Mouse (Mus musculus) neural tube, embryonic 11.5 days (tissue): ENCODE results near the gene Fdxr. TPM values are rescaled to one million over a fixed set of nuclear protein-coding genes. Genes with fewer than 3 reads are reported as not detected.
A peak's percentile ranks its signal among the peaks of the same experiment; 100 is the strongest.

Experiments used
- ATAC-seq: fragments of 200-750 bp; cut with Nextera tagmentation; 2 replicates; pipeline ENCODE4 v1.8.0; 2017; ENCODE audit warnings: moderate number of reproducible peaks, mild to moderate bottlenecking, moderate TSS enrichment, moderate library complexity; ENCODE audit not compliant: insufficient read depth, low FRiP score, low TSS enrichment
- DNase-seq: peaks from one replicate; pipeline ENCODE4 v3.0.0-alpha.2; 2015; ENCODE audit warnings: low spot score
- H3K27ac ChIP-seq: fragments of 300-500 bp; sonication (generic); 2 replicates; pipeline ENCODE4 v1.5.1; 2014; ENCODE audit warnings: low read depth, mild to moderate bottlenecking, low read length
- H3K27me3 ChIP-seq: fragments of 300-500 bp; sonication (generic); 2 replicates; pipeline ENCODE4 v1.6.1; 2014; ENCODE audit warnings: mild to moderate bottlenecking, low read length, mixed read lengths; ENCODE audit not compliant: control insufficient read depth, insufficient read depth
- H3K36me3 ChIP-seq: fragments of 300-500 bp; sonication (generic); 2 replicates; pipeline ENCODE4 v1.6.1; 2014; ENCODE audit warnings: mild to moderate bottlenecking, low read length, moderate library complexity, mixed read lengths; ENCODE audit not compliant: control insufficient read depth, insufficient read depth
- H3K4me1 ChIP-seq: fragments of 300-500 bp; sonication (generic); 2 replicates; pipeline ENCODE4 v1.6.1; 2014; ENCODE audit warnings: low read length, mixed read lengths; ENCODE audit not compliant: control insufficient read depth, insufficient read depth
- H3K4me2 ChIP-seq: fragments of 300-500 bp; sonication (generic); 2 replicates; pipeline ENCODE4 v1.6.1; 2014; ENCODE audit warnings: low read depth, mild to moderate bottlenecking, moderate library complexity
- H3K4me3 ChIP-seq: fragments of 300-500 bp; sonication (generic); 2 replicates; pipeline ENCODE4 v1.5.1; 2014; ENCODE audit warnings: low read depth, low read length
- H3K9ac ChIP-seq: fragments of 300-500 bp; sonication (generic); 2 replicates; pipeline ENCODE4 v1.6.1; 2014; ENCODE audit warnings: mild to moderate bottlenecking, low read length
- H3K9me3 ChIP-seq: fragments of 300-500 bp; sonication (generic); 2 replicates; pipeline ENCODE4 v1.6.1; 2016; ENCODE audit warnings: low read length; ENCODE audit not compliant: control insufficient read depth
- WGBS: fragments of 180-500 bp; shearing (Covaris S2); extraction: QIAGEN DNeasy Blood & Tissue Kit; methylation state at CpG from one replicate; pipeline ENCODE4 v1.1.7; 2014; 5-methylcytosine and 5-hydroxymethylcytosine counted together
- polyA plus RNA-seq: library from polyadenylated mRNA; unstranded; fragments of >200 nt; fragmentation: Nextera tagmentation; extraction: Ambion mirVana; gene quantifications from 2 replicates; pipeline ENCODE4 v1.2.1, GENCODE M21; 2014

Gene Fdxr
- polyA plus RNA-seq, 1 experiment from 2014 or later: 15.1 TPM

DNA sequence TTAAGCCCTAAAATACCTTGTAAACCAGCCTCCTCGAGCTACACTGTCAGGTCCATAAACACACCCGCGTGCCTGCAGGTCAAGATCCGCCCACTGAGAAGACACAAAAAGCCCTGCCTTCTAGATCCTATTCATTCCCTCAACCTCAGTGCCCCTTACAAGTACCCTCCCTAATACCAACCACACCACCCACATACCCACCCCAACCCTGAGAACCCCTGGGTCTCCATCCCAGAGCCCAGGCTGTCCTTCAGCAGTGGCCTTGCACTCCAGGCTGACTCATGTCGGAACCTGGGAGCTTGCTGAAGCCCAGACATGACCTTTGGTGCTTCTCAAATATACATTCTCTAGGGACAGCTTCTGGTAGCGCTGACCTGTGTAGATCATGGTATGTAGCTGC is 2.1 kb downstream of the Fdxr start:
- no peak overlapping the region for H3K9ac ChIP-seq
- 81% methylated on average over 6 of the region's 6 CpGs for WGBS
- H3K27ac ChIP-seq: no peak overlapping the region
- no peak overlapping the region for H3K4me2 ChIP-seq
- H3K9me3 ChIP-seq: no peaks in the 10 kb centered on the region
- H3K4me3 ChIP-seq: no peak overlapping the region
- H3K27me3 ChIP-seq: no peaks in the 10 kb centered on the region
- no peaks in the 10 kb centered on the region; the same call in 1 of the 2 replicates for H3K36me3 ChIP-seq
- DNase-seq (no peak), ATAC-seq (no peak)
- peaks cover 8% of the 10 kb centered on the region for H3K4me1 ChIP-seq

DNA sequence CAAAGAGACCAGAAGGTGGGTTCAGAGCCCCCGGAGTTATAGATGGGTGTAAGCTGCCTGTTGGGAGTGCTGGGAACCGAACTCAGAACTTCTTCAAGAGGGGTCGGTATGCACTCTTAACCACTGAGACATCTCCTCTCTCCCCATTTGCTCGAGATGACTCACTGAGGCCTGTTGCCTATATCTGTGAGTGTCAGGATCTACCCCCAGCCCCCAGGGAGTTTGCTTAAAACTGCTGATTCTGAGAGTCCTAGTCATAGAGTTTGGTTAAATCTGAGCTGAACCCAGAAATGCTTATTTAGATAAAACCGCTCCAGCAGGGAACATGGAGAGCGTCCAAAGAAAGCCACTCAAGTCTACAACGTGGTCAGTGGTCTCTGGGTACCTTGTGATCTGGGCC is 2.7 kb downstream of the Fdxr start:
- H3K27me3 ChIP-seq: no peaks in the 10 kb centered on the region
- H3K9ac ChIP-seq: no peak overlapping the region
- no peak overlapping the region for H3K27ac ChIP-seq
- H3K4me1 ChIP-seq: peaks cover 8% of the 10 kb centered on the region
- no peak for DNase-seq
- no peak overlapping the region for H3K4me3 ChIP-seq
- no peak for ATAC-seq
- WGBS: 85% methylated on average over 7 of the region's 7 CpGs
- no peaks in the 10 kb centered on the region for H3K9me3 ChIP-seq
- no peaks in the 10 kb centered on the region; the same call in 1 of the 2 replicates for H3K36me3 ChIP-seq
- H3K4me2 ChIP-seq: no peak overlapping the region

DNA sequence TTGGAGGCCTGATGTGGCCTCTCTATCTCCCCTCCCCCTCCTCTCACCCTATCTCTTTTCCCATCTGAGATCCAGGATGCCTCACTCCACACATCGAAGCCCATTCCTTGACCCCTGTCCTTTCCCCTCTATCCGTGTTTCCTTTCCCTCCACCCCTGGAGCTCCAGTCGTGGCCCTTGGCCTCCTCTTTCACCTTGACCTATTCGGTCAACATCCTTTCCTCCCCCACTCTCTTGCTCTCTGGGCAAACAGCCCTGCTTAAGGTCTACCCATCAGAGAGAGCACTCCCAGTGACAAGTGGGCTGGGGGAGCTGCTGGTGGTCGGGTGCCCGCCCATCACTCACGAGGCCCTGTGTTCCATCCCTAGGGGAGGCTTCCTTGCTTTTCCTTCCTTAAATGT is 3.1 kb downstream of the Fdxr start:
- Histone ChIP-seq H3K27ac (no peak overlapping the region), H3K4me2 (no peak overlapping the region), H3K27me3 (peaks cover 3% of the 10 kb centered on the region; the same call in 1 of the 2 replicates), H3K9ac (no peak overlapping the region), H3K36me3 (peaks cover 2% of the 10 kb centered on the region; the same call in 1 of the 2 replicates), H3K4me3 (no peak overlapping the region), H3K9me3 (no peaks in the 10 kb centered on the region), H3K4me1 (peaks cover 8% of the 10 kb centered on the region)
- 72% methylated on average over 7 of the region's 7 CpGs for WGBS
- ATAC-seq (no peak), DNase-seq (no peak)

DNA sequence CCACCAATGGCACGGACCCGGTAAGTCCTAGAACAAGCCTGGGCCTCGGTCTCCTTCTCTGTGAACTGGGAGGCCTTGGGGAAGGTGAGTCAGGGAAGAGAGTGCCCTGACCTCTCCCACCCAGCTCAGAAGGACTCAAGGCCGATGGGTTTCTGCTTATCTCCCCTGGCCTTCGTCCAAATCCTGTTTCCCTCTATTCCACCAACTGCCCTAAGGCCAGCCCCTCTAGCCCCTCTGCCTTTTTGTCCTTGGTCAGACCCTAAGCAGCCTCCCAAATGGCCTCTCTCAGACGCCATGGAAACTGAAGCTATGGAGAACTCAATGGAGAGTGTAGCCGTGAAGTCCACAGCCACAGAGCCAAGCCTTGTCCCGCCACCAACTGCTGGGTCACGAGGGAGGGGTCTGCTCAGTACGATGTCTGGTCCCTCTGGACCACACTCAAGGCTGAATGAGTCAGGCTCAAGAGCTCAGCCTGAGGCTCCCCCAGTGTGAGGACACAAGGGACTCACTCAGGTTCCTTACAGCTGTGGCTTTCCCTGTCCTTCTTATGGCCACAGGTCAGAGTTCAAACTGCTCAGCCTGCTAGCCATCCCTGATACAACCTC is 3.9 kb downstream of the Fdxr start:
- 70% methylated on average over 10 of the region's 10 CpGs for WGBS
- Histone ChIP-seq H3K27ac (no peak overlapping the region), H3K4me1 (peaks cover 8% of the 10 kb centered on the region), H3K9ac (no peak overlapping the region), H3K36me3 (peaks cover 2% of the 10 kb centered on the region; the same call in 1 of the 2 replicates), H3K4me2 (no peak overlapping the region), H3K27me3 (peaks cover 10% of the 10 kb centered on the region; the same call in 1 of the 2 replicates), H3K4me3 (no peak overlapping the region), H3K9me3 (no peaks in the 10 kb centered on the region)
- ATAC-seq (no peak), DNase-seq (no peak)

DNA sequence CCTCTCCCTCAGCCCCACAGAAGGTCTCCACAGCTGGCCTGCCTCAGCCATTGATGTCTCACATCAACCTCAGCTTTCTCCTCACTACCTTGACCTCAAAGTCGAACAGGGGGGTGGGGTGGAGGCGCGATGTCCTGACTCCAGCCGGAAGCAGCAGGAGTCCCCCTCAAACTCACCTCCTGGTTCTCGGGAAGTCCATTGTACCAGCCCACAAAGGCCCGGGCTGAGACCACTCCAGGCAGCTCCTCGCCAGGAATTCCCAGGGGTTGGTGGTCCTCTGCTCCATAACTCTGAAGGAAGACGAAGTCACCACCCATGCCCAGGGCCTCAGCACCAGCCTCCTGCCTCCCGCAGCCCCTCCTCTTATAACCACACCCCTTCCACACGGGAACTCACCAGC is 5.4 kb downstream of the Fdxr start:
- WGBS: 68% methylated on average over 10 of the region's 10 CpGs
- Histone ChIP-seq H3K4me3 (no peak overlapping the region), H3K4me2 (no peak overlapping the region), H3K27ac (no peak overlapping the region), H3K4me1 (peaks cover 11% of the 10 kb centered on the region), H3K9ac (no peak overlapping the region), H3K27me3 (peaks cover 25% of the 10 kb centered on the region), H3K9me3 (no peaks in the 10 kb centered on the region), H3K36me3 (peaks cover 2% of the 10 kb centered on the region; the same call in 1 of the 2 replicates)
- DNase-seq (no peak), ATAC-seq (no peak)

DNA sequence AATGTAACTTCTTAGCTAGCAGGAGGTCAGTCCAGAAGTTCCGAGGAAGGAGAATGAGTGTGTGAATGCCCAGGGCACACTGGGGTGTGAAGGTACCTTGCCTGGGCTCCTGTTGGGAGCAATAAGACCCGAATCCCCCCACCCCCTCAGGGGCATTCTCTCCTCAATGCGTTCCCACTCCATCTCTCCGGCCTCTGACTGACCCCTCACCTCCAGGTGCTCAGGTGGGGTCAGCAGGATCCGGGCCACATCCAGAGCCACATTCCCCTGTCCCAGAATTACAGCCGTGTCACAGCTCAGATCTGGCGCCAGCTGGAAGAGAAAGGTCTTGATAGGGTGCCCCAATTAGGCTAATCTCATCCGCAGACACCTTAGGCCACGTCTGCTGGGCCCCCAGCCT is 5.8 kb downstream of the Fdxr start:
- no peak overlapping the region for H3K9ac ChIP-seq
- WGBS: 79% methylated on average over 9 of the region's 9 CpGs
- DNase-seq (no peak), ATAC-seq (no peak)
- no peak overlapping the region for H3K27ac ChIP-seq
- H3K36me3 ChIP-seq: peaks cover 2% of the 10 kb centered on the region; the same call in 1 of the 2 replicates
- peaks cover 30% of the 10 kb centered on the region for H3K27me3 ChIP-seq
- no peaks in the 10 kb centered on the region for H3K9me3 ChIP-seq
- H3K4me3 ChIP-seq: no peak overlapping the region
- H3K4me2 ChIP-seq: no peak overlapping the region
- H3K4me1 ChIP-seq: peaks cover 12% of the 10 kb centered on the region

DNA sequence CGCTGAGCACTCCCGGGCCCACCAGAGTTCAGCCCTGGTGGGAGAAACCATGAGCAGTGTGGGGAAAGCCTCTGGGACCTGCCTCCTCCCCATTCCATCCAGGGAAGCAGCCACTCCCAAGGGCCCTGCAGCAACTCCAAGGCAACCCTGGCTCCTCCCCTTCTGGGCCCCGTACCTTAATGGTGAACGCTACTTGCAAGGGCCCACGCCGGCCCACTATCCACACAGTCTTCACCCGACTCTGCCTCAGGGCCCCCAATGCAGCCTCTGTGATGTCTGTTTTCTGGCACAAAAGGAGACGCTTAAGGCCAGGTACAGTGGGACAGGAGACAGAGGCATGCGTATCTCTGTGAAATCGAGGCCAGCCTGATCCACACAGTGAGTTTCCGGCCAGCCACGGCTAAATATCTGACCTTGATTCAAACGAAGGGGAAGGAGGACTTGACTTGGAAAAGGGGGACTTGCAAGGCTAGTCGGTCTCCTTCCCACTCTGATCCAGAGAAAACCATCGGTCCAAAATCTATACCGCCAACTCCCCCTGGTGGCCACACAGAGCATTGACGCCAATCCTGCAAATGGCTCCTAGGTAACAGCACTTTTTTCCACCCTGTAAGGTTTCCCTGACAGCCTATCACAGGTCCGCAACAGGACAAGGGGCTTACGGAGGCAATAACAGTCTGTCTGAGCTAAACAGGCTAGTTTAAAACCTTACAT is 6.5 kb downstream of the Fdxr start:
- ATAC-seq: no peak
- H3K9me3 ChIP-seq: no peaks in the 10 kb centered on the region
- WGBS: 33% methylated on average over 18 of the region's 19 CpGs
- peaks cover 37% of the 10 kb centered on the region for H3K27me3 ChIP-seq
- peaks cover 2% of the 10 kb centered on the region; the same call in 1 of the 2 replicates for H3K36me3 ChIP-seq
- no peak overlapping the region for H3K27ac ChIP-seq
- 0 out of 2 replicates have a peak overlapping the region, but pooled peaks have one; percentile 28 for H3K9ac ChIP-seq
- peak; percentile 79 for DNase-seq
- H3K4me1 ChIP-seq: peaks cover 9% of the 10 kb centered on the region; the same call in 1 of the 2 replicates
- H3K4me2 ChIP-seq: no peak overlapping the region
- no peak overlapping the region for H3K4me3 ChIP-seq

DNA sequence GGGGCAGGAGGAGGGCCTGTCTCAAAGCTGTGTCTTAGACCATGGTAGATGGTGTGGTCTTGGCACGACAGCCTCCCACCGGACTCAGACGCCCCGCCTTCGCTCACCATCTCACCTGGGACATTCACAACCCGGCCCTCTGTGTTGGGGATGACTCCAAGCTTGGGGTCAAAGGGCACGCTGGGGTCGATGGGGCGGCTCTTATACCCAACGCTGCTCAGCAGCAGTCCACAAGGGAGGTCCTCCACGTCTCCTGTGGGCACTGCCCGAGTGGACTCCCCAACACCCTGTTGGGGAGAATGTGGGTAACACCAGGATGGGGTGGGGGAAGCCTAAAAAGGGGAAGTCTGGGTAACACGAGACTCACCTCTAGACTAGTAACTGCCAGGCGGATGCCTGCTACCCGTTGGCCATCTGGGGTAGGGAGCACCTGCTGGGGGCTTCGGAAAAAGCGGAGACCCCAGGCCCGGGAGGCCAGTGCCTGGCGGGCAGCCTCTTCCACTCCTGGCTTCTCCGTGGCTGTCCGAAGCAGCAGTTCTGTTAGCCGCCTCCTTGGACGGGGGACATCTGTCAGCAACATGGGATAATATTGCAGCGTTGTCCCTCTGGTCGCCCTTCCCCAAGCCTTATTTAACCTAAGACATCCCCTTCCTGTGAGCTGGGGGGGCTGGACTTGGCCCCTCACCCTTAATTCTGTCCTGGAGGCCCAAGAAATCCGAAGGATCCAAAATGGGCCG is 7.4 kb downstream of the Fdxr start:
- DNase-seq (no peak), ATAC-seq (no peak)
- Histone ChIP-seq H3K4me3 (no peak overlapping the region), H3K36me3 (peaks cover 2% of the 10 kb centered on the region; the same call in 1 of the 2 replicates), H3K9ac (no peak overlapping the region), H3K4me1 (peaks cover 9% of the 10 kb centered on the region; the same call in 1 of the 2 replicates), H3K27ac (no peak overlapping the region), H3K27me3 (peaks cover 44% of the 10 kb centered on the region), H3K4me2 (no peak overlapping the region), H3K9me3 (no peaks in the 10 kb centered on the region)
- 91% methylated on average over 27 of the region's 27 CpGs for WGBS
